Mouse (Mus musculus) MEL (cell line): ENCODE data around the gene Pcp4. TPM values are rescaled to one million over a fixed set of nuclear protein-coding genes. Genes with fewer than 3 reads are reported as not detected.

Experiments
- DNase-seq: peaks from one replicate; pipeline ENCODE4 v3.0.0; 2011; ENCODE audit warnings: low read depth, low spot score
- H3K27ac ChIP-seq: 2 replicates; pipeline ENCODE4 v1.5.1; 2012; ENCODE audit warnings: low read depth, mild to moderate bottlenecking, control low read depth, low read length, moderate library complexity; ENCODE audit not compliant: control insufficient read depth
- H3K27me3 ChIP-seq, 2 experiments: fragments of 150-350 bp in 1 of 2; sonication (generic) in 1 of 2; 2 replicates each; pipeline ENCODE4 v1.6.1; 2012; ENCODE audit warnings: low read length in 2 of 2, mild to moderate bottlenecking in 2 of 2, improper control_type of control experiment in 1 of 2, moderate library complexity in 1 of 2; ENCODE audit not compliant: insufficient read depth in 2 of 2, control insufficient read depth in 1 of 2
- H3K36me3 ChIP-seq, 2 experiments: 2 replicates each; pipeline ENCODE4 v1.6.1; 2012 to 2014; ENCODE audit warnings: low read length in 2 of 2, improper control_type of control experiment in 1 of 2, inconsistent platforms in 1 of 2, mild to moderate bottlenecking in 1 of 2; ENCODE audit not compliant: insufficient read depth in 2 of 2, control insufficient read depth in 1 of 2
- H3K4me1 ChIP-seq, 2 experiments: fragments of 150-350 bp in 1 of 2; sonication (generic) in 1 of 2; 2 replicates each; pipeline ENCODE4 v1.6.1; 2012; ENCODE audit warnings: low read length in 2 of 2, improper control_type of control experiment in 1 of 2, mild to moderate bottlenecking in 1 of 2; ENCODE audit not compliant: insufficient read depth in 2 of 2, control insufficient read depth in 1 of 2
- H3K4me3 ChIP-seq, 2 experiments: fragments of 150-350 bp in 1 of 2; sonication (generic) in 1 of 2; 2 replicates each; pipeline ENCODE4 v1.5.1; 2012; ENCODE audit warnings: low read depth in 2 of 2, low read length in 2 of 2, mild to moderate bottlenecking in 2 of 2, moderate library complexity in 2 of 2, control low read depth in 1 of 2, improper control_type of control experiment in 1 of 2; ENCODE audit not compliant: control insufficient read depth in 1 of 2, insufficient read depth in 1 of 2
- H3K79me2 ChIP-seq: 2 replicates; pipeline ENCODE4 v1.6.1; 2012; ENCODE audit warnings: mild to moderate bottlenecking, low read length, moderate library complexity; ENCODE audit not compliant: control insufficient read depth, poor library complexity, insufficient read depth
- H3K9ac ChIP-seq: 2 replicates; pipeline ENCODE4 v1.6.1; 2012; ENCODE audit warnings: low read depth, mild to moderate bottlenecking, control low read depth, low read length, moderate library complexity; ENCODE audit not compliant: control insufficient read depth, poor library complexity, severe bottlenecking
- H3K9me3 ChIP-seq: fragments of 150-350 bp; sonication (generic); replicated peaks from 2 replicates; pipeline ENCODE4 v1.6.1; 2012; ENCODE audit warnings: mild to moderate bottlenecking, low read length, improper control_type of control experiment, moderate library complexity; ENCODE audit not compliant: insufficient read depth
- BHLHE40 ChIP-seq: IDR thresholded peaks from 2 replicates; pipeline ENCODE4 v1.6.1; 2012; ENCODE audit warnings: low read depth, mild to moderate bottlenecking, inconsistent platforms, low read length, improper control_type of control experiment, borderline replicate concordance
- CHD1 ChIP-seq: IDR thresholded peaks from 2 replicates; pipeline ENCODE4 v1.6.1; 2012; ENCODE audit warnings: low read depth, mild to moderate bottlenecking, inconsistent platforms, low read length, improper control_type of control experiment
- CHD2 ChIP-seq: IDR thresholded peaks from 2 replicates; pipeline ENCODE4 v1.6.1; 2011; ENCODE audit warnings: low read length, improper control_type of control experiment
- CTCF ChIP-seq, 3 experiments: IDR thresholded peaks in 2 of 3; conservative IDR thresholded peaks in 1 of 3; 2 replicates each; pipeline ENCODE4 v1.5.1; 2011 to 2012; ENCODE audit warnings: low read length in 3 of 3, low read depth in 2 of 3, mild to moderate bottlenecking in 2 of 3, improper control_type of control experiment in 1 of 3, inconsistent platforms in 1 of 3, mixed read lengths in 1 of 3, moderate library complexity in 1 of 3; ENCODE audit not compliant: control insufficient read depth in 1 of 3, insufficient read depth in 1 of 3, poor library complexity in 1 of 3, severe bottlenecking in 1 of 3
- E2F4 ChIP-seq: IDR thresholded peaks from 2 replicates; pipeline ENCODE4 v1.6.1; 2011; ENCODE audit warnings: low read depth, low read length, improper control_type of control experiment, borderline replicate concordance
- ELF1 ChIP-seq: IDR thresholded peaks from 2 replicates; pipeline ENCODE4 v1.6.1; 2014; ENCODE audit warnings: low read depth, mild to moderate bottlenecking, inconsistent platforms, low read length, improper control_type of control experiment, moderate library complexity
- GATA1 ChIP-seq: IDR thresholded peaks from 2 replicates; pipeline ENCODE4 v1.6.1; 2011; ENCODE audit warnings: low read depth, low read length, improper control_type of control experiment
- HCFC1 ChIP-seq: IDR thresholded peaks from 2 replicates; pipeline ENCODE4 v1.6.1; 2012; ENCODE audit warnings: low read depth, mild to moderate bottlenecking, inconsistent platforms, low read length, improper control_type of control experiment, moderate library complexity
- MAFK ChIP-seq: IDR thresholded peaks from 2 replicates; pipeline ENCODE4 v1.6.1; 2011; ENCODE audit warnings: low read depth, mild to moderate bottlenecking, low read length, improper control_type of control experiment, borderline replicate concordance
- MAX ChIP-seq: IDR thresholded peaks from 2 replicates; pipeline ENCODE4 v1.6.1; 2011; ENCODE audit warnings: low read length, improper control_type of control experiment
- MAZ ChIP-seq: IDR thresholded peaks from 2 replicates; pipeline ENCODE4 v1.6.1; 2012; ENCODE audit warnings: low read depth, mild to moderate bottlenecking, inconsistent platforms, low read length, improper control_type of control experiment
- MEF2A ChIP-seq: IDR thresholded peaks from 2 replicates; pipeline ENCODE4 v1.6.1; 2014; ENCODE audit warnings: low read depth, mild to moderate bottlenecking, inconsistent platforms, low read length, improper control_type of control experiment; ENCODE audit not compliant: poor library complexity, insufficient replicate concordance, severe bottlenecking; ENCODE audit errors: extremely low read depth
- MXI1 ChIP-seq: IDR thresholded peaks from 2 replicates; pipeline ENCODE4 v1.6.1; 2011; ENCODE audit warnings: mild to moderate bottlenecking, low read depth, low read length, improper control_type of control experiment
- MYB ChIP-seq: IDR thresholded peaks from 2 replicates; pipeline ENCODE4 v1.6.1; 2011; ENCODE audit warnings: mild to moderate bottlenecking, low read depth, low read length, improper control_type of control experiment
- MYC ChIP-seq: IDR thresholded peaks from 2 replicates; pipeline ENCODE4 v1.6.1; 2011; ENCODE audit warnings: low read depth, mild to moderate bottlenecking, low read length, improper control_type of control experiment, moderate library complexity
- NELFE ChIP-seq: IDR thresholded peaks from 2 replicates; pipeline ENCODE4 v1.6.1; 2011; ENCODE audit warnings: low read depth, low read length, improper control_type of control experiment
- NRF1 ChIP-seq: IDR thresholded peaks from 2 replicates; pipeline ENCODE4 v1.6.1; 2014; ENCODE audit warnings: low read depth, mild to moderate bottlenecking, inconsistent platforms, low read length, improper control_type of control experiment, moderate library complexity; ENCODE audit not compliant: poor library complexity, insufficient read depth, severe bottlenecking
- POLR2AphosphoS5 ChIP-seq: IDR thresholded peaks from 2 replicates; pipeline ENCODE4 v1.6.1; 2012; ENCODE audit warnings: low read depth, borderline replicate concordance, mild to moderate bottlenecking, inconsistent platforms, low read length, moderate library complexity, mixed read lengths
- RAD21 ChIP-seq: IDR thresholded peaks from 2 replicates; pipeline ENCODE4 v1.6.1; 2011; ENCODE audit warnings: mild to moderate bottlenecking, low read depth, low read length, improper control_type of control experiment
- RCOR1 ChIP-seq: IDR thresholded peaks from 2 replicates; pipeline ENCODE4 v1.6.1; 2012; ENCODE audit warnings: low read depth, mild to moderate bottlenecking, inconsistent platforms, low read length, improper control_type of control experiment
- SIN3A ChIP-seq: IDR thresholded peaks from 2 replicates; pipeline ENCODE4 v1.6.1; 2012; ENCODE audit warnings: low read length, improper control_type of control experiment, inconsistent platforms
- TAL1 ChIP-seq: IDR thresholded peaks from 2 replicates; pipeline ENCODE4 v1.6.1; 2012; ENCODE audit warnings: mild to moderate bottlenecking, inconsistent platforms, low read length, moderate library complexity, mixed read lengths
- TBP ChIP-seq: IDR thresholded peaks from 2 replicates; pipeline ENCODE4 v1.8.0; 2011; ENCODE audit warnings: low read depth, low read length, improper control_type of control experiment
- TCF12 ChIP-seq: IDR thresholded peaks from 2 replicates; pipeline ENCODE4 v1.6.1; 2014; ENCODE audit warnings: low read depth, mild to moderate bottlenecking, inconsistent platforms, low read length, improper control_type of control experiment, moderate library complexity
- UBTF ChIP-seq: IDR thresholded peaks from 2 replicates; pipeline ENCODE4 v1.6.1; 2012; ENCODE audit warnings: low read depth, mild to moderate bottlenecking, inconsistent platforms, low read length, improper control_type of control experiment, moderate library complexity, borderline replicate concordance; ENCODE audit not compliant: insufficient read depth
- USF1 ChIP-seq: IDR thresholded peaks from 2 replicates; pipeline ENCODE4 v1.6.1; 2014; ENCODE audit warnings: low read depth, mild to moderate bottlenecking, inconsistent platforms, low read length, improper control_type of control experiment, moderate library complexity
- ZC3H11A ChIP-seq: IDR thresholded peaks from 2 replicates; pipeline ENCODE4 v1.6.1; 2012; ENCODE audit warnings: low read depth, mild to moderate bottlenecking, inconsistent platforms, low read length, improper control_type of control experiment
- ZKSCAN1 ChIP-seq: IDR thresholded peaks from 2 replicates; pipeline ENCODE4 v1.6.1; 2012; ENCODE audit warnings: low read depth, mild to moderate bottlenecking, inconsistent platforms, low read length, improper control_type of control experiment, moderate library complexity
- ZMIZ1 ChIP-seq: IDR thresholded peaks from 2 replicates; pipeline ENCODE4 v1.6.1; 2012; ENCODE audit warnings: low read depth, mild to moderate bottlenecking, inconsistent platforms, low read length, improper control_type of control experiment, moderate library complexity
- ZNF384 ChIP-seq: IDR thresholded peaks from 2 replicates; pipeline ENCODE4 v1.6.1; 2012; ENCODE audit warnings: low read depth, mild to moderate bottlenecking, inconsistent platforms, low read length, improper control_type of control experiment
- polyA plus RNA-seq, 2 experiments: library from polyadenylated mRNA; stranded (reverse) in 1 of 2; unstranded in 1 of 2; fragments of >175 nt in 1 of 2; fragments of >200 nt in 1 of 2; gene quantifications; 2 replicates each; pipeline versions ENCODE4 v1.2.1 to v1.2.4; 2012; ENCODE audit warnings: low replicate concordance in 2 of 2, low read depth in 1 of 2; ENCODE audit not compliant: insufficient read length in 2 of 2, insufficient read depth in 1 of 2, missing spikeins in 1 of 2
- total RNA-seq: library from RNA; depleted of rRNA; stranded (reverse); fragments of 300-350 nt; gene quantifications from 2 replicates; pipeline ENCODE4 v1.2.3, GENCODE M21; 2012

Pcp4 gene
- total and polyA plus RNA-seq, 3 experiments, result not detected

GRCm38 (mm10) chr16:96502586-96502985, 35.2 kb downstream of the Pcp4 start:
- Histone ChIP-seq H3K9me3 (no peaks in the 10 kb centered on the region), H3K36me3 (no peaks in the 10 kb centered on the region), H3K9ac (no peak overlapping the region), H3K79me2 (no peaks in the 10 kb centered on the region), H3K4me1 (no peaks in the 10 kb centered on the region), H3K27ac (no peak overlapping the region), H3K27me3 (no peaks in the 10 kb centered on the region), H3K4me3 (no peak overlapping the region)
- DNase-seq, result no peak
- TF ChIP-seq MYB (no peak), POLR2AphosphoS5 (no peak), NRF1 (no peak), UBTF (no peak), HCFC1 (no peak), MAX (no peak), SIN3A (no peak), MYC (no peak), ZNF384 (no peak), ZMIZ1 (no peak), GATA1 (no peak), BHLHE40 (no peak), MXI1 (no peak), MEF2A (no peak), ZC3H11A (no peak), RAD21 (no peak), E2F4 (no peak), CHD2 (no peak), ELF1 (no peak), CHD1 (no peak)
- TF ChIP-seq, all 39 proteins: peak for 0

DNA sequence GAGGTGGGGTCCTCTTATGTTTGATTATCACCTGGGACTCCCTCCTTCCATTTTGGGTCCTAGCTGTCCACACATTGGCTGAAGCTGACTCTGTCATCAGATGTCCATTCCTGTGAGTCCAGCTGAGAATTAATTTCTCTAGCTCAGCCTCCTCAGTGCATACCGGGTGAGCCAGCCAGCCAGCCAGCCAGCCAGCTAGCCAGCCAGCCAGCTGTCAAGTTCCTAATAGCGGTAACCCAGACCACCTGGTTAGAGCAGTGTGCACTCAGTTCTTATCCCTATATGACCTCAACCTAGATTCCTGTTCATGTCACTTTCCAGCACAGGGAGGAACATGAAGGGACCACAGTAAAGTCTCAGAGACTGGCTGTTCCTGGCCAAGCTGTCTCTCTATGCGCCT, 47.1 kb downstream of the Pcp4 start:
- Histone ChIP-seq H3K27ac (no peak overlapping the region), H3K4me3 (no peak overlapping the region), H3K36me3 (no peaks in the 10 kb centered on the region), H3K9ac (no peak overlapping the region), H3K4me1 (no peaks in the 10 kb centered on the region), H3K27me3 (no peaks in the 10 kb centered on the region), H3K9me3 (no peaks in the 10 kb centered on the region), H3K79me2 (no peaks in the 10 kb centered on the region)
- DNase-seq, result no peak
- TF ChIP-seq NELFE (no peak), USF1 (no peak), ZKSCAN1 (no peak), CTCF (IDR thresholded peaks at IDR 0.05 in 2 of 3, conservative IDR thresholded peaks at IDR 0.05 in 1 of 3; ENCODE audit: control insufficient read depth in 1 of 3, insufficient read depth in 1 of 3, low read depth in 2 of 3, low read length in 3 of 3, poor library complexity in 1 of 3, severe bottlenecking in 1 of 3) (no peak), ZNF384 (no peak), MAZ (no peak), MAFK (no peak), POLR2AphosphoS5 (no peak), ZC3H11A (no peak), RCOR1 (no peak), TCF12 (no peak), TBP (no peak), MYC (no peak), ZMIZ1 (no peak), TAL1 (no peak), UBTF (no peak)
